Mouse (Mus musculus): ENCODE data around the gene Fyn.

Fyn gene

GRCm38 (mm10) chr10:39379287-39379686, 10.6 kb downstream of the Fyn start:
- DNase-seq = no peak

GRCm38 (mm10) chr10:39379721-39380370, 11.2 kb downstream of the Fyn start:
- DNase-seq = no peak

- no peak for DNase-seq
These were observed 16.6 kb downstream of the Fyn start for GRCm38 (mm10) chr10:39385259-39385658.

GRCm38 (mm10) chr10:39386203-39386602, 17.5 kb downstream of the Fyn start:
- peak; percentile 25 to 42 for DNase-seq

GRCm38 (mm10) chr10:39387024-39387423, 18.4 kb downstream of the Fyn start:
- no peak for DNase-seq

- DNase-seq = no peak
These were observed 18.9 kb downstream of the Fyn start for GRCm38 (mm10) chr10:39387556-39387955.

- no peak for DNase-seq
These were observed 19.5 kb downstream of the Fyn start for GRCm38 (mm10) chr10:39388144-39388543.

GRCm38 (mm10) chr10:39389451-39389891, 20.8 kb downstream of the Fyn start:
- peak in 1 of 2 experiments; percentile 44 for DNase-seq

- DNase-seq = no peak
These were observed 21.9 kb downstream of the Fyn start for GRCm38 (mm10) chr10:39390541-39390940.

- DNase-seq = no peak
These were observed 24.3 kb downstream of the Fyn start for GRCm38 (mm10) chr10:39392900-39393483.

- no peak for DNase-seq
These were observed 26.9 kb downstream of the Fyn start for GRCm38 (mm10) chr10:39395544-39395943.

GRCm38 (mm10) chr10:39398924-39399323, 30.3 kb downstream of the Fyn start:
- DNase-seq = no peak

GRCm38 (mm10) chr10:39400155-39400554, 31.5 kb downstream of the Fyn start:
- DNase-seq = no peak

- no peak for DNase-seq
These were observed 33.8 kb downstream of the Fyn start for GRCm38 (mm10) chr10:39402487-39402886.

- DNase-seq = no peak
These were observed 35.1 kb downstream of the Fyn start for GRCm38 (mm10) chr10:39403706-39404105.

- no peak for DNase-seq
These were observed 35.5 kb downstream of the Fyn start for GRCm38 (mm10) chr10:39404175-39404574.

GRCm38 (mm10) chr10:39405982-39406797, 37.5 kb downstream of the Fyn start:
- DNase-seq = peak in 1 of 2 experiments; percentile 27

GRCm38 (mm10) chr10:39406798-39407189, 38.1 kb downstream of the Fyn start:
- no peak for DNase-seq

GRCm38 (mm10) chr10:39407553-39407952, 38.9 kb downstream of the Fyn start:
- DNase-seq = no peak

GRCm38 (mm10) chr10:39409602-39410001, 40.9 kb downstream of the Fyn start:
- no peak for DNase-seq

- no peak for DNase-seq
These were observed 41.5 kb downstream of the Fyn start for GRCm38 (mm10) chr10:39410151-39410649.

GRCm38 (mm10) chr10:39411857-39412559, 43.4 kb downstream of the Fyn start:
- DNase-seq = peak in 1 of 2 experiments; percentile 44

All from kidney, postnatal 4 days (tissue).